Mouse (Mus musculus): Measurements from ENCODE around the gene Necab2. TPM values are rescaled to one million over a fixed set of nuclear protein-coding genes. Genes with fewer than 3 reads are reported as not detected.

The Necab2 gene
- polyA plus RNA-seq, 1 experiment from 2014 or later, result 65.7 TPM

DNA sequence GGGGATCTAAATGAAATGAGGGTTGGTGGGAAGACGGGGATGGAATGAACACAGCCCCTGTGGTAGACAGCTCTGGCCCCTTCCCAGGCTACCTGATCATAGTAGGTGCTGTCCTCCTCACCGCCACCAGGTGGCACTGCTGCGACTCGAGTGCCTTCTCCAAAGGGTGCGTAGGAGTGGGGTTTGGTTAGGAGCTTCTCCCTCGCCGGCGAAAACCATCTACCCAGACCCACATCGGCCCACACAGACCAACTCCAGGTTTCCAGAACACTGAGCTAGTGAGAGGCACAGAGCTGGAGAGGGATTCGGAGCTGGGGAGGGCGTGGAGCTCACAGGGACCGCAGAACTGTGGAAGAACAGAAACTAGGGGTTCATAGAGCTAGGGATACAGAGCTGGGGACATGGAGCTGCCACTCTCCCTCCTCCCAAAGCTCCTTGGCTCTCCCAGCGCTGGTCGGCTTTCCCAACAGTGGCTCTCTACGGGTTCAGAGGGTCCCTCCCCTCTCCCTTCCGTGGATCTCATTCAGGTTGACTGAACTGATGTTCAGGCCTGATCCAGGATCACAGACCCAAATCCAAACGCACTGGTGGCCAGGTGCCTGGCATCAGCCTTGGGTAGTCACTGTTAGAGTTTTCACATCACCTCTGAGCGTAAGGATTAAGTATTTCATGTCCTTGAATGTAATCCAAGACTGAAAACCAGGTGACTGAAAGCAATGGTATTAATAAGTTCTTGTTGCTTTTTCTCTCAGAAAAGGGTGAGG lies 33.6 kb upstream of the Necab2 start:
- Histone ChIP-seq H3K27me3 (ENCODE audit: control insufficient read depth, insufficient read depth, low read depth, low read length) (no peaks in the 10 kb centered on the region), H3K4me2 (ENCODE audit: low read length) (peak overlapping the region; percentile 47), H3K9ac (ENCODE audit: low read depth, low read length) (peak overlapping the region; percentile 33; the same call in 1 of the 2 replicates), H3K27ac (ENCODE audit: low read length) (no peak overlapping the region), H3K36me3 (ENCODE audit: control insufficient read depth, insufficient read depth, low read length) (peaks cover 31% of the 10 kb centered on the region), H3K4me3 (ENCODE audit: low read depth, low read length) (no peak overlapping the region), H3K4me1 (ENCODE audit: control insufficient read depth, insufficient read depth, low read length) (0 out of 2 replicates have a peak, but pooled peaks cover 2% of the 10 kb centered on the region), H3K9me3 (replicated peaks; ENCODE audit: control insufficient read depth, low read length, poor library complexity, severe bottlenecking) (no peaks in the 10 kb centered on the region)
- ATAC-seq, result peak; percentile 81
- 14% methylated on average over 18 of the region's 18 CpGs for WGBS

DNA sequence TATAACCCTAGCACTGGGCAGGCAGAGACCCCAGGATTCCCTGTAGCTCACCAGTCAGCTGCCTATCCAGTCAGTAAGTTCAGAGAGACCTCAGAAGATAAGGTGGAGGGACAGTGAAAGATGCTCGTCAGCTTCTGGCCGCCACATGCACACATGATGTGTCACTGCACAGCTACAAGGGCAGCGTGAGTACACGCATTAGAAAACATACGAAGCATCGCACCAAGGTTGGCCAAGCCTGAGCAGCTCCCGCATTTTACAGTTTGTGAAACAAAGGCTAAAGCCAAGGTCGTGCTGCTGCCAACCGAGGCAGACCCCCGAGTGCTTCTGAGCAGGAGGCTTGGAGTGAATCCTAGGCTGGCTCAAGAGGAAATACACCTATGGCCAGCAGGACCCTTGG lies 32.9 kb upstream of the Necab2 start:
- no peak for ATAC-seq
- WGBS, result 85% methylated on average over 10 of the region's 10 CpGs
- no peak overlapping the region for H3K4me2 ChIP-seq (ENCODE audit: low read length)
- peaks cover 25% of the 10 kb centered on the region for H3K36me3 ChIP-seq (ENCODE audit: control insufficient read depth, insufficient read depth, low read length)
- no peak overlapping the region for H3K4me3 ChIP-seq (ENCODE audit: low read depth, low read length)
- no peaks in the 10 kb centered on the region for H3K27me3 ChIP-seq (ENCODE audit: control insufficient read depth, insufficient read depth, low read depth, low read length)
- no peaks in the 10 kb centered on the region for H3K9me3 ChIP-seq (replicated peaks; ENCODE audit: control insufficient read depth, low read length, poor library complexity, severe bottlenecking)
- no peak overlapping the region for H3K9ac ChIP-seq (ENCODE audit: low read depth, low read length)
- H3K27ac ChIP-seq (ENCODE audit: low read length), result no peak overlapping the region
- 0 out of 2 replicates have a peak, but pooled peaks cover 2% of the 10 kb centered on the region for H3K4me1 ChIP-seq (ENCODE audit: control insufficient read depth, insufficient read depth, low read length)

DNA sequence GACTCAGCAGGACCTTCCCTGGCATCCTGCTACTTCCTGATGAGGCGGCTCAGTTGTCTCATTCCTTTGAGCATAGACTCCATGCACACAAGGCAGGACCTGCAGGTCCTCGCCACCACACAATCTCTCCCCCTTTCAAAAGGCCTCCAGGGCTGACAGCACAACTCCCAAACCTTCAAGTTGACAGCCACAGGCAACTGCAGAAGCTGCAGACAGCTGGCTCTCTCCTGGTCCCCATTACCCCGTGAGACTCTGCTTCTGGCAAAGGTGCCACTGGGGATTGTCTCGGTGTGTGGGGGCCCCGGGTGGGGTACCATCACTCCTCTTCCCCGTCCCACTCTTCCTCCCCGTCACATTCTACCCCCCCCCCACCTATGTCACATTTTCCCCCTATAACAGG lies 26.2 kb upstream of the Necab2 start:
- Histone ChIP-seq H3K9ac (ENCODE audit: low read depth, low read length) (no peak overlapping the region), H3K4me3 (ENCODE audit: low read depth, low read length) (no peak overlapping the region), H3K4me2 (ENCODE audit: low read length) (no peak overlapping the region), H3K4me1 (ENCODE audit: control insufficient read depth, insufficient read depth, low read length) (no peaks in the 10 kb centered on the region), H3K27ac (ENCODE audit: low read length) (no peak overlapping the region), H3K36me3 (ENCODE audit: control insufficient read depth, insufficient read depth, low read length) (no peaks in the 10 kb centered on the region), H3K27me3 (ENCODE audit: control insufficient read depth, insufficient read depth, low read depth, low read length) (no peaks in the 10 kb centered on the region), H3K9me3 (replicated peaks; ENCODE audit: control insufficient read depth, low read length, poor library complexity, severe bottlenecking) (no peaks in the 10 kb centered on the region)
- whole genome bisulfite sequencing, result 70% methylated on average over 7 of the region's 7 CpGs
- no peak for ATAC-seq

DNA sequence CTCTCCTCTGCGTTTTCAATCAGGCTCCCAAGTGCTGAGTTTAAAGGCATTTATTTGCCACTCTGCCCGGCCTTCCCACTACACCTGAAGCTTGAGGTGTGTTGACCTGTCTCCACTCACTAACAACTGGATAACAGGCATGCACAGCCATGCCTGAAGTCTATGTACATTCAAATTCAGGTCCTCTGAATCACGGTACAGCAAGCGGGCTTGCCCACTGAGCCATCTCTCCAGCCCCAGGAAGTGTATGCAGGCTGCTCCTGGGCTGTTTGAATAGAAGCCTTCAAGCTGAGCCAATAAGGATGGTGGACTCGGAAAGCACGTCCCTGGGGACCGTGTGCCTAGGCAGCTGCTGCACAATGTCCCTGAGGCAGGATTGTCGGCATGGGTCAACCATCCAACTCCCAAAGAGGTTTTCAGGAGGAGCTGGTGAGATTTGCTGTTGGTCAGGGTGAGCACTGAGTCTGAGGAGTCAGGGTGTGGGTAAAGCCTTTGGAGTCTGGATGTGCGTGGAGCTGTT lies 24.9 kb upstream of the Necab2 start:
- no peaks in the 10 kb centered on the region for H3K36me3 ChIP-seq (ENCODE audit: control insufficient read depth, insufficient read depth, low read length)
- H3K27me3 ChIP-seq (ENCODE audit: control insufficient read depth, insufficient read depth, low read depth, low read length), result no peaks in the 10 kb centered on the region
- no peak overlapping the region for H3K4me2 ChIP-seq (ENCODE audit: low read length)
- H3K4me1 ChIP-seq (ENCODE audit: control insufficient read depth, insufficient read depth, low read length), result no peaks in the 10 kb centered on the region
- H3K9me3 ChIP-seq (replicated peaks; ENCODE audit: control insufficient read depth, low read length, poor library complexity, severe bottlenecking), result no peaks in the 10 kb centered on the region
- H3K4me3 ChIP-seq (ENCODE audit: low read depth, low read length), result no peak overlapping the region
- H3K27ac ChIP-seq (ENCODE audit: low read length), result no peak overlapping the region
- ATAC-seq, result no peak
- no peak overlapping the region for H3K9ac ChIP-seq (ENCODE audit: low read depth, low read length)
- WGBS, result 51% methylated on average over 9 of the region's 9 CpGs

DNA sequence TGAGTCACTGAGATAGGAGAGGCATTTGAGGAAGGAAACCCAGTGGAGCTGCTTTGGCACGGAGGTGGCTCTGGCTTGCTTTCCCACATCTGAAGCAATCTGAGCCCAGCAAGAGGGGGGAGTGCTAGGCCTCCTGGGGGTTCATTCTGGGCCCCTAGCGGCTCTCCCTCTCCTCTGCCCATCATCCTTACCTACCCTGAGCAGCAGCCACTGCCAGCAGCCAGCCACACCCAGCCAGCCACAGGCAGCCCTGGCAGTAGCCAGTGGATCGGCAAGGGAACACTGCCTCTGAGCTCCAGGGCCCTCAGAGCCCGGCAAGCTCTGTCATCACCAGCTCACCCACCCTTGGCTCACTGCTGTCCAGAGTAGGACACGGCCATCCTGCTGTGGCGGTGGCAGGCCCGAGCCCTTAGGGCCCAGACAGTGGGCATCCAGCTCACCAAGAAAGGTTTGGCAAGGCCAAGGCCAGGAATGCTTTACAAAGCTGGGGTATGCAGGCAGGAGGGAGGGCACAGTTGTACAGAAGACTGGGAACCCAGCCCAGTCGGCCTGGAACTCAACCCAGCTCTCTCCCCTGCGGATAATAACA lies 24.3 kb upstream of the Necab2 start:
- H3K4me3 ChIP-seq (ENCODE audit: low read depth, low read length), result no peak overlapping the region
- no peaks in the 10 kb centered on the region for H3K9me3 ChIP-seq (replicated peaks; ENCODE audit: control insufficient read depth, low read length, poor library complexity, severe bottlenecking)
- no peak for ATAC-seq
- H3K9ac ChIP-seq (ENCODE audit: low read depth, low read length), result no peak overlapping the region
- no peak overlapping the region for H3K4me2 ChIP-seq (ENCODE audit: low read length)
- 59% methylated on average over 9 of the region's 9 CpGs for WGBS
- H3K27me3 ChIP-seq (ENCODE audit: control insufficient read depth, insufficient read depth, low read depth, low read length), result no peaks in the 10 kb centered on the region
- no peaks in the 10 kb centered on the region for H3K36me3 ChIP-seq (ENCODE audit: control insufficient read depth, insufficient read depth, low read length)
- H3K27ac ChIP-seq (ENCODE audit: low read length), result no peak overlapping the region
- no peaks in the 10 kb centered on the region for H3K4me1 ChIP-seq (ENCODE audit: control insufficient read depth, insufficient read depth, low read length)

DNA sequence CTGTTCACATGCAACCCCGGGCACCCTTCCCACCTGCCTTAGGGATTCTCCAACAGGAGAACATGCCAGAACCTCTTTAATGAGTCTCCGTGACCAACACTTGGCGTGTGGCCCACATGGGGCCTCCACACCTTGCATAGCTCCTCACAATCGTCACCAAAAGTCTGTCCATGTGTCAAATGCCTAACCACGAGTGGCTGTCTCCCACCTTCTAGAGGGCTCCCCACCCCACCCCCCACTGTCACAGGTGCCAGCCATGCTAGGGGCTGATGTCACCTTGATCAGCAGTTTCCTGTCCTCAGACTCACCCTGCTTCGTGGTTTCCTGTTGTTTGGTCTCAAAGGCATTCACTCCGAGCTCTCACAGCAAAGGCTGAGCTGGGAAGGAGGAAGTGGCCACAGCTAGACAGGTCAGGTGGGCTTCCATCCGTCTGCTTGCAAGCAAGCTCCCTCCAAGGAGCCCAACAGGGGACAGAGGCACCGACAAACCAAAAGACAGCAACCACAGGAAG lies 22.8 kb upstream of the Necab2 start:
- no peak overlapping the region for H3K4me3 ChIP-seq (ENCODE audit: low read depth, low read length)
- no peaks in the 10 kb centered on the region for H3K4me1 ChIP-seq (ENCODE audit: control insufficient read depth, insufficient read depth, low read length)
- no peak for ATAC-seq
- 74% methylated on average over 9 of the region's 9 CpGs for WGBS
- H3K4me2 ChIP-seq (ENCODE audit: low read length), result no peak overlapping the region
- no peaks in the 10 kb centered on the region for H3K9me3 ChIP-seq (replicated peaks; ENCODE audit: control insufficient read depth, low read length, poor library complexity, severe bottlenecking)
- no peak overlapping the region for H3K9ac ChIP-seq (ENCODE audit: low read depth, low read length)
- no peak overlapping the region for H3K27ac ChIP-seq (ENCODE audit: low read length)
- no peaks in the 10 kb centered on the region for H3K27me3 ChIP-seq (ENCODE audit: control insufficient read depth, insufficient read depth, low read depth, low read length)
- H3K36me3 ChIP-seq (ENCODE audit: control insufficient read depth, insufficient read depth, low read length), result no peaks in the 10 kb centered on the region

DNA sequence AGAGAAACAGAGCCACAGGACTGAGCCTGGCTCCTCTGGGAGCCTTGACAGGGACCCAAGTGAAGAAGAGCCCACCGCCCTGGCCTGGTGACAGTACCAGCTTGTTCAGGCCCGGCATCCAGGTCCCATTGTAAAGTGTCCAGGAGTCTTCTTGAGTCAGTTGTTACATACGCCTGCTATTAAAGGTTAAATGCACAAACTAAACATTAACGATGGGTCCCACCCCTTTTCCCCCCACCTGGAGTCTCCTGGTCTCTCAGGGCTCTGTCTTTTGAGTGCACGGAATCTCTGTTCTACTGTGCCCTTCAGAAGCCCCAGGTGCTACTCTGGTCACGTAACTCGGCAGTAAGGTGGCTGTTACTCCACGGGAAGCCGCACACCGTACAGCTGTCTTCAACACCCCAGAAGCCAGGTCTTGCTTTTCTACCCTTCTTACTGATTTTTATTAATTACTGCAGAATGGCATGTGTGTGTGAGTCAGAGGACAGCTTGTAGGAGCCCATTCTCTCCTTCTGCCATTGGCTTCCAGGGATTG lies 22.3 kb upstream of the Necab2 start:
- no peaks in the 10 kb centered on the region for H3K4me1 ChIP-seq (ENCODE audit: control insufficient read depth, insufficient read depth, low read length)
- H3K9me3 ChIP-seq (replicated peaks; ENCODE audit: control insufficient read depth, low read length, poor library complexity, severe bottlenecking), result no peaks in the 10 kb centered on the region
- no peaks in the 10 kb centered on the region for H3K36me3 ChIP-seq (ENCODE audit: control insufficient read depth, insufficient read depth, low read length)
- no peak overlapping the region for H3K4me2 ChIP-seq (ENCODE audit: low read length)
- no peaks in the 10 kb centered on the region for H3K27me3 ChIP-seq (ENCODE audit: control insufficient read depth, insufficient read depth, low read depth, low read length)
- 90% methylated on average over 10 of the region's 10 CpGs for WGBS
- no peak overlapping the region for H3K27ac ChIP-seq (ENCODE audit: low read length)
- H3K9ac ChIP-seq (ENCODE audit: low read depth, low read length), result no peak overlapping the region
- H3K4me3 ChIP-seq (ENCODE audit: low read depth, low read length), result no peak overlapping the region
- no peak for ATAC-seq

DNA sequence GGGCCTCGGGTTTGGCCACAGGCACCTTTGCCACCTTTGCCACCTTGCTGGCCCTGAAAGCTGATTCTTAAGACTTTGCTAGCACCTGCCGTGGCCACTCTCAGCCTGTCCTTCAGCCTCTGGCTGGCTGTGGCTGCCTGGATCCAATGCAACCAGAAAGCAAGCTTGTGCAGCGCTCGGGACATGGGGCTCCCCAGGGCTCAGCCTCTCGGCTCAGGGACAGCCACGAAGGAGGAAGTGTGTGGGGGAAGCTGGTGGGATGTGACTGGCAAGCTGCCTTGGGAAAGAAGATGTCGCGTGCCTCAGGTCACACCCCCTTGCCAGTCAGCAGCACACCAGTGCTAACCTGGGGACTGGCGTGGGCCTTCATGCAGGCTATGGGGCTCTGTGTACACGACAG lies 21.8 kb upstream of the Necab2 start:
- H3K27me3 ChIP-seq (ENCODE audit: control insufficient read depth, insufficient read depth, low read depth, low read length), result no peaks in the 10 kb centered on the region
- no peak overlapping the region for H3K27ac ChIP-seq (ENCODE audit: low read length)
- H3K36me3 ChIP-seq (ENCODE audit: control insufficient read depth, insufficient read depth, low read length), result no peaks in the 10 kb centered on the region
- no peaks in the 10 kb centered on the region for H3K9me3 ChIP-seq (replicated peaks; ENCODE audit: control insufficient read depth, low read length, poor library complexity, severe bottlenecking)
- ATAC-seq, result no peak
- H3K4me2 ChIP-seq (ENCODE audit: low read length), result no peak overlapping the region
- no peaks in the 10 kb centered on the region for H3K4me1 ChIP-seq (ENCODE audit: control insufficient read depth, insufficient read depth, low read length)
- 86% methylated on average over 10 of the region's 10 CpGs for WGBS
- H3K4me3 ChIP-seq (ENCODE audit: low read depth, low read length), result no peak overlapping the region
- H3K9ac ChIP-seq (ENCODE audit: low read depth, low read length), result no peak overlapping the region

DNA sequence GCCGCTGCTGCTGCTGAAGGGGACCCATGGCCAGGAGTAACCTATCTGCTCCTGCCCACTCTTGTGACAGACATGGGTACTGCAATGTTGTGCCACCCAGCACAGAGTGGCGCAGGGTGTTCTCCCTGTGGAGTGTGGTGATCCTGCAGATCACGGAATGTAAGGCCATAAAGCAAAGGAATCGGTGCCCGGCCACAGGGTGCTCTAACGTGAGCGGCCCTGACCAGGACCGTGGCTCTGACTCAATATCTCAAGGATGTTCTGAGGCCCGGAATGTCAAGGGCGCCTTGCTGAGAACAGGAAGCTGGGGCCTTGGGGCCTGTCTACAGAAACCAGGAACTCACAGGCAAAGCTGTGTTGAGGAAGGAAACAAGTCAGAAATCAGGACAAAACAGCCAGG lies 21.0 kb upstream of the Necab2 start:
- Histone ChIP-seq H3K4me1 (ENCODE audit: control insufficient read depth, insufficient read depth, low read length) (no peaks in the 10 kb centered on the region), H3K4me2 (ENCODE audit: low read length) (no peak overlapping the region), H3K4me3 (ENCODE audit: low read depth, low read length) (no peak overlapping the region), H3K27me3 (ENCODE audit: control insufficient read depth, insufficient read depth, low read depth, low read length) (no peaks in the 10 kb centered on the region), H3K9me3 (replicated peaks; ENCODE audit: control insufficient read depth, low read length, poor library complexity, severe bottlenecking) (no peaks in the 10 kb centered on the region), H3K9ac (ENCODE audit: low read depth, low read length) (no peak overlapping the region), H3K27ac (ENCODE audit: low read length) (no peak overlapping the region), H3K36me3 (ENCODE audit: control insufficient read depth, insufficient read depth, low read length) (no peaks in the 10 kb centered on the region)
- WGBS, result 89% methylated on average over 10 of the region's 10 CpGs
- no peak for ATAC-seq

All from midbrain, embryonic 16.5 days (tissue).